Mouse (Mus musculus): ENCODE measurements around the gene Xlr3a. TPM values are rescaled to one million over a fixed set of nuclear protein-coding genes. Genes with fewer than 3 reads are reported as not detected.
A peak's percentile ranks its signal among the peaks of the same experiment; 100 is the strongest.

Gene Xlr3a
- polyA plus RNA-seq, 1 experiment, result 0.82 TPM

DNA sequence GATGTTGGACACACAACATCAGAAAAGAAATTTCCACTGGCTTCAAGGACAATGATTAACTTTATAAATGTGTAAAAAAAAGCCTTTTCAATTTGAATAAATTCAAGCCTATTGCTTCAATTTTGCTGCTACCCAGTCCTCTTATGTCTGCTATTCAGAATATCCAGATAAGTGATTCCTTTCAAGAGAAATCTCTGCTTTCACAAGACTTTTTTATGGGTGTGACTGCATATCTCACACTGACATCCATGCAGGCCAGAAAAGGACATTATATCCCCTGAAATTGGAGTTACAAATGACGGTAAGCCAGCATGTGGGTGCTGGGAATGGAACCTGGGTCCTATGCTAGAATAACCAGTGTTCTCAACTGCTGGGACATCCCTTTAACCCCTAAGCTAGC, 35.4 kb downstream of the Xlr3a start:
- H3K4me3 ChIP-seq (replicated peaks; ENCODE audit: extremely low read depth, low read depth, low read length), result no peak overlapping the region
- DNase-seq, result no peak
- no peak for TF ChIP-seq POLR2A (IDR thresholded peaks at IDR 0.05; ENCODE audit: borderline replicate concordance, extremely low read depth, low read depth, low read length)
- no peak for TF ChIP-seq CTCF (IDR thresholded peaks at IDR 0.05; ENCODE audit: insufficient read depth, low read length)
- H3K4me1 ChIP-seq (ENCODE audit: control insufficient read depth, insufficient read depth, low read length), result no peaks in the 10 kb centered on the region
- 80% methylated on average over 1 of the region's 1 CpGs for WGBS

- TF ChIP-seq CTCF (IDR thresholded peaks at IDR 0.05; ENCODE audit: insufficient read depth, low read length) (peak; percentile 89), POLR2A (IDR thresholded peaks at IDR 0.05; ENCODE audit: borderline replicate concordance, extremely low read depth, low read depth, low read length) (no peak)
- H3K4me3 ChIP-seq (replicated peaks; ENCODE audit: extremely low read depth, low read depth, low read length), result no peak overlapping the region
- 22% methylated on average over 14 of the region's 14 CpGs for WGBS
Measured at GRCm38 (mm10) chrX:73053860-73054563, 42.9 kb downstream of the Xlr3a start.

DNA sequence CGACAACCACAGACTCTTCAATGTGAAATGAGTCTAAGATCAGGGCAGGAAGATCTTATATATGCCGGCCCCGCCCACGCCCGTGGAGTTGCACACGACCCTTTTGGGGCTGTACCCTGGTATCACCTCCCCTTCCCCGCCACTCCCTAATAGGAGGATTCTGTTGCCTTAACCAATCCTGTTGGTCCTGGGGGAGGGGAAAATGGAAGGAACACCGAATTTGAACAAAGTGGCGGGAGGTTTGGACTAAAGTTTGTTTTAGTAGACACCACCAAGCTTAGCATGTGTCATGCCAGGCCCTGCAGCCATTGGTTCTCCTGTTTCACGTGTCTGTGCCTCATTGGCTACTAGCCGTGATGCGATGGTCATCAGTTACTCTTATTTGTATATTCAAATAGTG, 57.2 kb downstream of the Xlr3a start:
- TF ChIP-seq POLR2A (IDR thresholded peaks at IDR 0.05; ENCODE audit: borderline replicate concordance, extremely low read depth, low read depth, low read length) (no peak), CTCF (IDR thresholded peaks at IDR 0.05; ENCODE audit: insufficient read depth, low read length) (no peak)
- H3K4me1 ChIP-seq (ENCODE audit: control insufficient read depth, insufficient read depth, low read length), result no peaks in the 10 kb centered on the region

More at GRCm38 (mm10) chrX:73053860-73054563, 42.9 kb downstream of the Xlr3a start:
- peak; percentile 86 for DNase-seq
- H3K4me1 ChIP-seq (ENCODE audit: control insufficient read depth, insufficient read depth, low read length), result no peaks in the 10 kb centered on the region

GRCm38 (mm10) chrX:73038831-73039230, 58.1 kb downstream of the Xlr3a start:
- no peak for DNase-seq
- WGBS, result 77% methylated on average over 8 of the region's 8 CpGs
- Histone ChIP-seq H3K4me3 (replicated peaks; ENCODE audit: extremely low read depth, low read depth, low read length) (no peak overlapping the region), H3K4me1 (ENCODE audit: control insufficient read depth, insufficient read depth, low read length) (no peaks in the 10 kb centered on the region)
- TF ChIP-seq POLR2A (IDR thresholded peaks at IDR 0.05; ENCODE audit: borderline replicate concordance, extremely low read depth, low read depth, low read length) (no peak), CTCF (IDR thresholded peaks at IDR 0.05; ENCODE audit: insufficient read depth, low read length) (no peak)

More for the DNA sequence above, 57.2 kb downstream of the Xlr3a start:
- WGBS, result 76% methylated on average over 12 of the region's 12 CpGs
- H3K4me3 ChIP-seq (replicated peaks; ENCODE audit: extremely low read depth, low read depth, low read length), result no peak overlapping the region
- no peak for DNase-seq

GRCm38 (mm10) chrX:73037003-73037402, 59.9 kb downstream of the Xlr3a start, which contains the start of gene Pnma5:
Gene Pnma5 (minus strand): TSS chrX:73037103.
- no peak for DNase-seq
- Histone ChIP-seq H3K4me1 (ENCODE audit: control insufficient read depth, insufficient read depth, low read length) (no peaks in the 10 kb centered on the region), H3K4me3 (replicated peaks; ENCODE audit: extremely low read depth, low read depth, low read length) (no peak within 1 kb of the TSS)
- TF ChIP-seq CTCF (IDR thresholded peaks at IDR 0.05; ENCODE audit: insufficient read depth, low read length) (no peak), POLR2A (IDR thresholded peaks at IDR 0.05; ENCODE audit: borderline replicate concordance, extremely low read depth, low read depth, low read length) (no peak)
- 76% methylated on average over 1 of the region's 1 CpGs for WGBS

Other genes starting within 250 kb of the Xlr3a start
- 4.0 and 9.2 TPM in 2 replicates for gene Cetn2, start 178.7 kb downstream of the Xlr3a start, polyA plus RNA-seq (2012; rRNA removed)
- 11.7 and 20.3 TPM in 2 replicates for gene Nsdhl, start 178.5 kb downstream of the Xlr3a start, polyA plus RNA-seq (2012; rRNA removed)
- 2.9 and 5.6 TPM in 2 replicates for gene Zfp185, start 109.8 kb downstream of the Xlr3a start, polyA plus RNA-seq (2012; rRNA removed)
- not detected in 2 replicates for gene Pnma5, start 60.0 kb downstream of the Xlr3a start, polyA plus RNA-seq (2012; rRNA removed)
- not detected in 2 replicates for gene Pnma3, start 32.3 kb downstream of the Xlr3a start, polyA plus RNA-seq (2012; rRNA removed)
- 0.10 TPM in 1 of 2 replicates, not detected in the other for gene Xlr4a, start 14.6 kb downstream of the Xlr3a start, polyA plus RNA-seq (2012; rRNA removed)
- 0.65 and 0.71 TPM in 2 replicates for gene Gm14685, start 20.0 kb upstream of the Xlr3a start, polyA plus RNA-seq (2012; rRNA removed)
- gene Xlr5b, start 51.7 kb upstream of the Xlr3a start, polyA plus RNA-seq (2012; rRNA removed), result not detected in 2 replicates
- 0.09 TPM in 1 of 2 replicates, not detected in the other for gene DXBay18, start 52.4 kb upstream of the Xlr3a start, polyA plus RNA-seq (2012; rRNA removed)
- gene Spin2d, start 79.9 kb upstream of the Xlr3a start, polyA plus RNA-seq (2012; rRNA removed), result not detected in 2 replicates
- gene Xlr3b, start 95.1 kb upstream of the Xlr3a start, polyA plus RNA-seq (2012; rRNA removed), result 0.54 and 2.7 TPM in 2 replicates
- gene Xlr4b, start 117.2 kb upstream of the Xlr3a start, polyA plus RNA-seq (2012; rRNA removed), result 0.27 and 0.80 TPM in 2 replicates
- gene F8a, start 131.2 kb upstream of the Xlr3a start, polyA plus RNA-seq (2012; rRNA removed), result 11.7 and 15.1 TPM in 2 replicates
- 0.08 and 0.79 TPM in 2 replicates for gene Xlr4c, start 146.0 kb upstream of the Xlr3a start, polyA plus RNA-seq (2012; rRNA removed)
- gene Xlr3c, start 168.3 kb upstream of the Xlr3a start, polyA plus RNA-seq (2012; rRNA removed), result not detected in 2 replicates
- gene Xlr5a, start 195.9 kb upstream of the Xlr3a start, polyA plus RNA-seq (2012; rRNA removed), result not detected in 2 replicates
- not detected in 2 replicates for gene Xlr5c, start 195.9 kb upstream of the Xlr3a start, polyA plus RNA-seq (2012; rRNA removed)
- gene Gm45015, start 239.7 kb upstream of the Xlr3a start, polyA plus RNA-seq (2012; rRNA removed), result not detected in 2 replicates
- 10.7 and 14.7 TPM in 2 replicates for gene Zfp275, start 245.5 kb upstream of the Xlr3a start, polyA plus RNA-seq (2012; rRNA removed)

All from lung, adult 2 months (tissue).